Mouse (Mus musculus) embryo, embryonic 11 days (tissue): Measurements from ENCODE around the gene Smarca4.
A peak's percentile ranks its signal among the peaks of the same experiment; 100 is the strongest.

ENCODE experiments used
- DNase-seq: peaks from one replicate; pipeline ENCODE4 v3.0.0-alpha.2; 2015

The Smarca4 gene

GRCm38 (mm10) chr9:21601722-21602399 lies 14.1 kb upstream of the Smarca4 start:
- DNase-seq, result peak; percentile 83

GRCm38 (mm10) chr9:21604119-21604518 lies 11.8 kb upstream of the Smarca4 start:
- no peak for DNase-seq

GRCm38 (mm10) chr9:21605865-21606264 lies 10.1 kb upstream of the Smarca4 start:
- no peak for DNase-seq

- no peak for DNase-seq
These were observed 9.3 kb upstream of the Smarca4 start for GRCm38 (mm10) chr9:21606648-21607047.

- DNase-seq, result no peak
These were observed 6.1 kb upstream of the Smarca4 start for GRCm38 (mm10) chr9:21609861-21610260.

GRCm38 (mm10) chr9:21614864-21615616 lies 929 bp upstream of the Smarca4 start:
- DNase-seq, result no peak

GRCm38 (mm10) chr9:21616232-21616781 lies 338 bp downstream of the Smarca4 start:
- DNase-seq, result peak; percentile 95

- DNase-seq, result peak; percentile 59
These were observed 1.1 kb downstream of the Smarca4 start for GRCm38 (mm10) chr9:21617066-21617465.

GRCm38 (mm10) chr9:21620229-21620628 lies 4.3 kb downstream of the Smarca4 start:
- DNase-seq, result no peak

GRCm38 (mm10) chr9:21622676-21623075 lies 6.7 kb downstream of the Smarca4 start:
- no peak for DNase-seq

- no peak for DNase-seq
These were observed 9.7 kb downstream of the Smarca4 start for GRCm38 (mm10) chr9:21625342-21626339.

- no peak for DNase-seq
These were observed 10.6 kb downstream of the Smarca4 start for GRCm38 (mm10) chr9:21626571-21626970.

GRCm38 (mm10) chr9:21627145-21627795 lies 11.3 kb downstream of the Smarca4 start:
- no peak for DNase-seq

GRCm38 (mm10) chr9:21630673-21631072 lies 14.7 kb downstream of the Smarca4 start:
- DNase-seq, result peak; percentile 41

- DNase-seq, result no peak
These were observed 17.1 kb downstream of the Smarca4 start for GRCm38 (mm10) chr9:21633106-21633505.

GRCm38 (mm10) chr9:21635639-21636038 lies 19.7 kb downstream of the Smarca4 start:
- peak; percentile 7 for DNase-seq

GRCm38 (mm10) chr9:21639031-21639430 lies 23.1 kb downstream of the Smarca4 start:
- DNase-seq, result no peak

GRCm38 (mm10) chr9:21646366-21646765 lies 30.4 kb downstream of the Smarca4 start:
- no peak for DNase-seq

- no peak for DNase-seq
These were observed 31.8 kb downstream of the Smarca4 start for GRCm38 (mm10) chr9:21647721-21648120.

- DNase-seq, result no peak
These were observed 36.3 kb downstream of the Smarca4 start for GRCm38 (mm10) chr9:21652263-21652662.

- DNase-seq, result no peak
These were observed 37.3 kb downstream of the Smarca4 start for GRCm38 (mm10) chr9:21653253-21653652.

GRCm38 (mm10) chr9:21662034-21662433 lies 46.1 kb downstream of the Smarca4 start:
- no peak for DNase-seq
